ENCODE assay signal across 8 mouse cellular contexts in genomic region chr14:115017410-115018153, GRCm38 (mm10).
A peak's percentile ranks its signal among the peaks of the same experiment; 100 is the strongest.
DNase-seq lines count a peak whose midpoint lies in the region; ATAC-seq and TF ChIP-seq lines count a peak whose summit lies in the region.

No protein-coding gene starts in this region.

- whole genome bisulfite sequencing in intestine, postnatal 0 days: 12% methylated on average over 22 of the region's 22 CpGs
- 30% methylated on average over 22 of the region's 22 CpGs for WGBS in limb, embryonic 10.5 days
- WGBS in midbrain, embryonic 10.5 days: 29% methylated on average over 22 of the region's 22 CpGs

- peak overlapping the region; percentile 62 for H3K4me2 ChIP-seq in intestine, postnatal 0 days (replicated peaks; ENCODE audit: low read depth)

- no peak overlapping the region for H3K9ac ChIP-seq in intestine, postnatal 0 days (ENCODE audit: low read depth, low read length)

- 0 out of 2 replicates have a peak, but pooled peaks cover 4% of the 10 kb centered on the region for H3K27me3 ChIP-seq in intestine, postnatal 0 days (replicated peaks; ENCODE audit: control insufficient read depth, insufficient read depth, low read length)
- no peaks in the 10 kb centered on the region for H3K27me3 ChIP-seq in limb, embryonic 10.5 days (ENCODE audit: low read depth, poor library complexity, severe bottlenecking)
- H3K27me3 ChIP-seq in midbrain, embryonic 10.5 days (ENCODE audit: low read depth, poor library complexity, severe bottlenecking): no peaks in the 10 kb centered on the region

- H3K4me3 ChIP-seq in intestine, postnatal 0 days (ENCODE audit: low read depth, low read length): peak overlapping the region; percentile 26; the same call in 1 of the 2 replicates
- H3K4me3 ChIP-seq in limb, embryonic 10.5 days: peak overlapping the region; percentile 44
- H3K4me3 ChIP-seq in midbrain, embryonic 10.5 days: peak overlapping the region; percentile 47

- no peaks in the 10 kb centered on the region for H3K9me3 ChIP-seq in intestine, postnatal 0 days (ENCODE audit: control insufficient read depth)
- no peaks in the 10 kb centered on the region for H3K9me3 ChIP-seq in limb, embryonic 10.5 days (replicated peaks)
- no peaks in the 10 kb centered on the region for H3K9me3 ChIP-seq in midbrain, embryonic 10.5 days (replicated peaks)

- TF ChIP-seq CTCF in intestine, postnatal 0 days (IDR thresholded peaks at IDR 0.05; ENCODE audit: low read depth): peak; percentile 86

- H3K27ac ChIP-seq in intestine, postnatal 0 days (ENCODE audit: low read depth, low read length): no peak overlapping the region
- H3K27ac ChIP-seq in limb, embryonic 10.5 days: no peak overlapping the region
- H3K27ac ChIP-seq in midbrain, embryonic 10.5 days (replicated peaks): no peak overlapping the region

- no peaks in the 10 kb centered on the region for H3K36me3 ChIP-seq in intestine, postnatal 0 days (ENCODE audit: control insufficient read depth, insufficient read depth)
- no peaks in the 10 kb centered on the region for H3K36me3 ChIP-seq in limb, embryonic 10.5 days
- no peaks in the 10 kb centered on the region for H3K36me3 ChIP-seq in midbrain, embryonic 10.5 days

- no peaks in the 10 kb centered on the region for H3K4me1 ChIP-seq in intestine, postnatal 0 days (replicated peaks; ENCODE audit: control insufficient read depth, insufficient read depth, low read length)
- peaks cover 7% of the 10 kb centered on the region for H3K4me1 ChIP-seq in limb, embryonic 10.5 days
- peaks cover 21% of the 10 kb centered on the region for H3K4me1 ChIP-seq in midbrain, embryonic 10.5 days

- ATAC-seq in intestine, postnatal 0 days: peak; percentile 59; the same call in 1 of the 2 replicates

- DNase-seq in adrenal gland, adult 18-20 months (ENCODE audit: low spot score in 2 of 2): peak; percentile 27 to 32
- DNase-seq in embryo, embryonic 11.5 days (ENCODE audit: low read depth, low spot score): peak; percentile 38
- DNase-seq in heart, adult 11 months: peak; percentile 91
- peak; percentile 63 for DNase-seq in limb, embryonic 10.5 days (ENCODE audit: low spot score)
- peak; percentile 70 for DNase-seq in midbrain, embryonic 10.5 days (ENCODE audit: low spot score)
- DNase-seq in right cerebral cortex, postnatal 25 days: peak; percentile 61
- peak; percentile 46 for DNase-seq in urinary bladder, postnatal 25 days (ENCODE audit: low spot score)

Comparison
In these comparisons a context has a peak if more than half of its experiments do, and no peak if none do; other contexts are left out.
1. DNase-seq: peak in every context shown above with its lines; median percentile 91 in heart, adult 11 months; 70 in midbrain, embryonic 10.5 days; 63 in limb, embryonic 10.5 days; 61 in right cerebral cortex, postnatal 25 days; 46 in urinary bladder, postnatal 25 days; 38 in embryo, embryonic 11.5 days; 30 in adrenal gland, adult 18-20 months.